Mouse (Mus musculus): ENCODE data around the gene Trarg1. TPM values are rescaled to one million over a fixed set of nuclear protein-coding genes. Genes with fewer than 3 reads are reported as not detected.

The Trarg1 gene
- polyA plus RNA-seq, 2 experiments, result 0.20 to 0.51 TPM

DNA sequence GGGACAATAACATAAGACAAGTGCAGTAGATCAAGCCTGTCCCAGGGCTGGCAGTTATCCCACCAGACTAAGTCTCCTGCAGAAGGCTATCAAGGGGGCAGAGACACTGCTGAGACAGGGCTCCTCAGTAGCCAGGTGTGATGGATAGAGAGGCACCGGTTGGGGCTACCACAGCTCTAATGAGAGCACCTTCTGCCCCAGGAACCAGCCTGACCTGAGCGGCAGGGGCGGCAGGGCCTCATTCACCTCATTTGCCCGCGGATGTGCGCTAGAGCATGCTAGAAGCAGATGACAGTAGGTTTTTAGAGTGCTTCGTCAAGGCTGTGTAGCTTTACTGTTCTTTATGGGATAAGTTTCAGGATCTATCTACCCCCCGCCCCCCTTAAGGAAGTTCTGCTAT is 44.3 kb downstream of the Trarg1 start:
- H3K4me2 ChIP-seq (replicated peaks; ENCODE audit: low read depth, low read length, severe bottlenecking), result no peak overlapping the region
- no peak for TF ChIP-seq POLR2A (IDR thresholded peaks at IDR 0.05; ENCODE audit: borderline replicate concordance, extremely low read depth, insufficient read depth, insufficient read length)
- H3K4me3 ChIP-seq (replicated peaks; ENCODE audit: low read length), result no peak overlapping the region
- H3K9ac ChIP-seq (ENCODE audit: low read depth, low read length, severe bottlenecking), result no peak overlapping the region
- DNase-seq (ENCODE audit: low spot score) (no peak), ATAC-seq (ENCODE audit: low FRiP score, low read depth) (no peak)
- H3K36me3 ChIP-seq (ENCODE audit: control insufficient read depth, insufficient read depth, low read length), result peaks cover 13% of the 10 kb centered on the region
- no peak overlapping the region for H3K27ac ChIP-seq (replicated peaks; ENCODE audit: low read depth, low read length)
- WGBS, result 79% methylated on average over 8 of the region's 8 CpGs
- no peaks in the 10 kb centered on the region for H3K9me3 ChIP-seq (ENCODE audit: control insufficient read depth, low read length)
- no peaks in the 10 kb centered on the region for H3K27me3 ChIP-seq (ENCODE audit: control insufficient read depth, insufficient read depth, low read length)
- no peaks in the 10 kb centered on the region for H3K4me1 ChIP-seq (ENCODE audit: control insufficient read depth, insufficient read depth, low read length)

DNA sequence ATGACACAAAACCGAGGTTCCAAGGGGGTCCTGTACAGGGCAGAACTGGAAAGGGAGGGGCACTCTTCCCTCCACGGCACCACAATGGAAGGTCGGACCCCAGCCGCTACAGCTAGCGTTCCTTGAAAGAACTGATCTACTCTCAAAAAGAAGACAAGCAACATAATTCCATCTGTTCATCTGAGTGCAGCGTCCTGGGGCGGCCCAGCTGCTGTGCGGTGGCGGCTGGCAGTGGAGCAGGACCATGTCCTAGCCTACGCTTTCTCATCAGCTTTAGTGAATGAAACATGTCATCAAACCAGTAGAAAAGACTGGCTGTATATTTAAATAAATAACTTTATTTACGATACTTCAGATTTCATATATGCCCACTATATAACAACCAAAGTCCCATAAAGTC is 48.5 kb downstream of the Trarg1 start:
- Histone ChIP-seq H3K36me3 (ENCODE audit: control insufficient read depth, insufficient read depth, low read length) (peaks cover 49% of the 10 kb centered on the region), H3K9ac (ENCODE audit: low read depth, low read length, severe bottlenecking) (no peak overlapping the region), H3K4me2 (replicated peaks; ENCODE audit: low read depth, low read length, severe bottlenecking) (no peak overlapping the region), H3K27me3 (ENCODE audit: control insufficient read depth, insufficient read depth, low read length) (no peaks in the 10 kb centered on the region), H3K4me1 (ENCODE audit: control insufficient read depth, insufficient read depth, low read length) (no peaks in the 10 kb centered on the region), H3K27ac (replicated peaks; ENCODE audit: low read depth, low read length) (no peak overlapping the region), H3K9me3 (ENCODE audit: control insufficient read depth, low read length) (no peaks in the 10 kb centered on the region), H3K4me3 (replicated peaks; ENCODE audit: low read length) (no peak overlapping the region)
- no peak for TF ChIP-seq POLR2A (IDR thresholded peaks at IDR 0.05; ENCODE audit: borderline replicate concordance, extremely low read depth, insufficient read depth, insufficient read length)
- ATAC-seq (ENCODE audit: low FRiP score, low read depth) (no peak), DNase-seq (ENCODE audit: low spot score) (no peak)
- WGBS, result 92% methylated on average over 11 of the region's 11 CpGs

DNA sequence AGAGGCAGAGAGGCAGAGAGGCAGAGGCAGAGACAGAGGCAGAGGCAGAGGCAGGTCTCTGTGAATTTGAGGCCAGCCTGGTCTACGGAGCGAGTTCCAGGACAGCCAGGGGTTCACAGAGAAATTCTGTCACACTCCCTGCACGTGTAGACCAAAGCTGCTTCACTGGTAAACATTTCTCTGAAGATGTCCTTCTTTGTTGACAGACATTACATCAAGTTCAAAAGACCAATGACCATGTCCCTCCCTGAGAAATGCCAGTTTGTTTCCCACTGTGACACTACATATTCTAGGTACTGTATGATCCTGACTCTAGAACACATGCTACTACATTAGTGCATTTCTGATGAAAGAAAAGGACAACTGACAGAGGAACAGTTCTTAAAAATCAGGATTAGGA is 51.0 kb downstream of the Trarg1 start:
- TF ChIP-seq POLR2A (IDR thresholded peaks at IDR 0.05; ENCODE audit: borderline replicate concordance, extremely low read depth, insufficient read depth, insufficient read length), result no peak
- 92% methylated on average over 3 of the region's 3 CpGs for WGBS
- Histone ChIP-seq H3K27ac (replicated peaks; ENCODE audit: low read depth, low read length) (no peak overlapping the region), H3K27me3 (ENCODE audit: control insufficient read depth, insufficient read depth, low read length) (no peaks in the 10 kb centered on the region), H3K4me3 (replicated peaks; ENCODE audit: low read length) (no peak overlapping the region), H3K4me2 (replicated peaks; ENCODE audit: low read depth, low read length, severe bottlenecking) (no peak overlapping the region), H3K9ac (ENCODE audit: low read depth, low read length, severe bottlenecking) (no peak overlapping the region), H3K9me3 (ENCODE audit: control insufficient read depth, low read length) (no peaks in the 10 kb centered on the region), H3K4me1 (ENCODE audit: control insufficient read depth, insufficient read depth, low read length) (no peaks in the 10 kb centered on the region), H3K36me3 (ENCODE audit: control insufficient read depth, insufficient read depth, low read length) (peaks cover 68% of the 10 kb centered on the region)
- no peak for DNase-seq (ENCODE audit: low spot score)
- no peak for ATAC-seq (ENCODE audit: low FRiP score, low read depth)

DNA sequence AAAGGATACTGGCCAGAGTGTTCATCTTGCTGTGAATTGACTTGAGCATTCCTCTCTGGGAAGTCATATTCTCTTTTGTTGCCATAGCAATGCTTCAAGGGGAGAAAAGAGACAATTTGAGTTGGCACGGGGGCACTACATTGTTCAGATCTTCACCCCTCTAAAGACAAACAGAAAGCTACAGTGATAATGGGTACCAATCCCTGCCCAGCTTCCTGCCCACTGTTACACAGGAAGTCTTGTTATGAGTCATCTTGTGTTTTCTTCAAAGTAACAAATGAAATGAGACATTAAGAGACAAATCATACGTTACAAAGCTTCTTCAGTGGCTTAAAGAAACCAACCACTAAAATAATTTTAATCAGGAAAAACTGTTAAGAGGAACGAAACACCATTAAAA is 55.0 kb downstream of the Trarg1 start:
- H3K9ac ChIP-seq (ENCODE audit: low read depth, low read length, severe bottlenecking), result no peak overlapping the region
- no peak overlapping the region for H3K4me2 ChIP-seq (replicated peaks; ENCODE audit: low read depth, low read length, severe bottlenecking)
- WGBS, result 88% methylated on average over 3 of the region's 3 CpGs
- no peak overlapping the region for H3K4me3 ChIP-seq (replicated peaks; ENCODE audit: low read length)
- H3K4me1 ChIP-seq (ENCODE audit: control insufficient read depth, insufficient read depth, low read length), result no peaks in the 10 kb centered on the region
- ATAC-seq (ENCODE audit: low FRiP score, low read depth) (no peak), DNase-seq (ENCODE audit: low spot score) (no peak)
- peaks cover 71% of the 10 kb centered on the region for H3K36me3 ChIP-seq (ENCODE audit: control insufficient read depth, insufficient read depth, low read length)
- TF ChIP-seq POLR2A (IDR thresholded peaks at IDR 0.05; ENCODE audit: borderline replicate concordance, extremely low read depth, insufficient read depth, insufficient read length), result no peak
- H3K27me3 ChIP-seq (ENCODE audit: control insufficient read depth, insufficient read depth, low read length), result no peaks in the 10 kb centered on the region
- no peaks in the 10 kb centered on the region for H3K9me3 ChIP-seq (ENCODE audit: control insufficient read depth, low read length)
- H3K27ac ChIP-seq (replicated peaks; ENCODE audit: low read depth, low read length), result no peak overlapping the region

DNA sequence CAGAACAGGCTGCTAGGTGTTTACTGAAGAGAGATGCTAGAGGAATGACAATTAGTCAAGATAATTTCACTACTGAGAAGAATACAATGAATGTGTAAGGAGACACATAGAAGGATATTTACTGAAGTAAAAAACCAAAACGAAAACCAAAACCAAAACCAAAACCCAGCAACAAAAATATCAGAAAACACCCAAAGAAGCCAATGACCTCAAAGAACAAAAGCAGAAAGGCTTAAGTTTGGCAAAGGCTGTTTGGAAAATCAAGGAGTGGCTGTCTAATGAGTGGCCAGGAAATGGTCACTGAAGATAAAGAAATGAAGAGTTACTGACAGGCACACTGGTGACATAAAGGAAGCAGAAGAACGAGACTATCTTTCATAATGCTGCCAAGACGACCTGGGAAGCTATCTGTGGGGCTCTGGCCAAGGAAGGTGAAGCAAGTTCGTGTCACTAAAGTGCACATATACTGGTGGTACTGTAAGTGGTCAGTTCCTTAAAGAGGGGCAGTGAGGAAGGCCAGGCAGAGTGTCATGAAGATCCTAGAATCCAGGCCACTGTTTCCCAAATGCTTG is 56.2 kb downstream of the Trarg1 start:
- Histone ChIP-seq H3K4me2 (replicated peaks; ENCODE audit: low read depth, low read length, severe bottlenecking) (no peak overlapping the region), H3K9me3 (ENCODE audit: control insufficient read depth, low read length) (no peaks in the 10 kb centered on the region), H3K36me3 (ENCODE audit: control insufficient read depth, insufficient read depth, low read length) (peaks cover 66% of the 10 kb centered on the region), H3K27ac (replicated peaks; ENCODE audit: low read depth, low read length) (no peak overlapping the region), H3K4me1 (ENCODE audit: control insufficient read depth, insufficient read depth, low read length) (no peaks in the 10 kb centered on the region), H3K27me3 (ENCODE audit: control insufficient read depth, insufficient read depth, low read length) (no peaks in the 10 kb centered on the region), H3K9ac (ENCODE audit: low read depth, low read length, severe bottlenecking) (no peak overlapping the region), H3K4me3 (replicated peaks; ENCODE audit: low read length) (no peak overlapping the region)
- WGBS, result 78% methylated on average over 4 of the region's 4 CpGs
- ATAC-seq (ENCODE audit: low FRiP score, low read depth) (no peak), DNase-seq (ENCODE audit: low spot score) (no peak)
- no peak for TF ChIP-seq POLR2A (IDR thresholded peaks at IDR 0.05; ENCODE audit: borderline replicate concordance, extremely low read depth, insufficient read depth, insufficient read length)

DNA sequence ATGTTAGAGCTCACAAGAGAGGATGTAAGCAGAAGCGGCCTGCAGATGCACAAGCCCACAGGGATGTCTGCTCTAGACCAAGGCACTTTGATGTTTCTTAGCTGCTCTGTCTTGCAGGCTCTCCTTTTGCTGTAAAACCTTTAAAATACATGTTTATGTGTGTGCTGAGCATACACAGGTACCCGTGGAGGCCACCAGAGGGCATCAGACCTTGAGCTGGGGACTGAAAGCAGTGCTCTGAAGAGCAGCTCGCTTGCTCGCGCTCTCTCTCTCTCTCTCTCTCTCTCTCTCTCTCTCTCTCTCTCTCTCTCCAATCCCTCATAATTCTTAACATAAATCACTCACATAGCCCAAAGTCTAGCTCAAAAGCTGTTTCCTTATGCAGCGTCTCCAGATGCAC is 59.5 kb downstream of the Trarg1 start:
- Histone ChIP-seq H3K4me3 (replicated peaks; ENCODE audit: low read length) (no peak overlapping the region), H3K9ac (ENCODE audit: low read depth, low read length, severe bottlenecking) (no peak overlapping the region), H3K36me3 (ENCODE audit: control insufficient read depth, insufficient read depth, low read length) (peaks cover 51% of the 10 kb centered on the region), H3K9me3 (ENCODE audit: control insufficient read depth, low read length) (no peaks in the 10 kb centered on the region), H3K4me2 (replicated peaks; ENCODE audit: low read depth, low read length, severe bottlenecking) (no peak overlapping the region), H3K27ac (replicated peaks; ENCODE audit: low read depth, low read length) (no peak overlapping the region), H3K27me3 (ENCODE audit: control insufficient read depth, insufficient read depth, low read length) (no peaks in the 10 kb centered on the region), H3K4me1 (ENCODE audit: control insufficient read depth, insufficient read depth, low read length) (no peaks in the 10 kb centered on the region)
- TF ChIP-seq POLR2A (IDR thresholded peaks at IDR 0.05; ENCODE audit: borderline replicate concordance, extremely low read depth, insufficient read depth, insufficient read length), result no peak
- WGBS, result 81% methylated on average over 6 of the region's 6 CpGs
- DNase-seq (ENCODE audit: low spot score), result no peak
- no peak for ATAC-seq (ENCODE audit: low FRiP score, low read depth)

Data from limb, embryonic 14.5 days (tissue).